Mouse (Mus musculus) CH12.LX (cell line): ENCODE measurements around the gene Hcls1.

ENCODE experiments used
- BHLHE40 ChIP-seq: IDR thresholded peaks from 2 replicates; pipeline ENCODE4 v1.6.1; 2011; ENCODE audit warnings: mild to moderate bottlenecking, low read depth, low read length, improper control_type of control experiment
- CTCF ChIP-seq, 2 experiments: IDR thresholded peaks in 1 of 2; conservative IDR thresholded peaks in 1 of 2; 2 replicates each; pipeline ENCODE4 v1.5.1; 2011 to 2012; ENCODE audit warnings: low read depth in 2 of 2, low read length in 2 of 2, improper control_type of control experiment in 1 of 2, inconsistent platforms in 1 of 2, mild to moderate bottlenecking in 1 of 2, moderate library complexity in 1 of 2
- E2F4 ChIP-seq: IDR thresholded peaks from 2 replicates; pipeline ENCODE4 v1.6.1; 2011; ENCODE audit warnings: low read depth, low read length, improper control_type of control experiment; ENCODE audit not compliant: insufficient replicate concordance
- KAT2A ChIP-seq: IDR thresholded peaks from 2 replicates; pipeline ENCODE4 v1.6.1; 2012; ENCODE audit warnings: low read length, improper control_type of control experiment, inconsistent platforms; ENCODE audit not compliant: insufficient replicate concordance
- MAFK ChIP-seq: IDR thresholded peaks from 2 replicates; pipeline ENCODE4 v1.6.1; 2011; ENCODE audit warnings: low read length, improper control_type of control experiment; ENCODE audit not compliant: insufficient replicate concordance
- MAX ChIP-seq: IDR thresholded peaks from 2 replicates; pipeline ENCODE4 v1.6.1; 2011; ENCODE audit warnings: low read length, improper control_type of control experiment
- NRF1 ChIP-seq: IDR thresholded peaks from 2 replicates; pipeline ENCODE4 v1.6.1; 2014; ENCODE audit warnings: low read depth, mild to moderate bottlenecking, inconsistent platforms, low read length, improper control_type of control experiment, moderate library complexity
- RCOR1 ChIP-seq: conservative IDR thresholded peaks from 2 replicates; pipeline ENCODE4 v1.6.1; 2012; ENCODE audit warnings: low read depth, mild to moderate bottlenecking, inconsistent platforms, low read length, improper control_type of control experiment
- TCF12 ChIP-seq: IDR thresholded peaks from 2 replicates; pipeline ENCODE4 v1.6.1; 2014; ENCODE audit warnings: low read depth, mild to moderate bottlenecking, inconsistent platforms, low read length, improper control_type of control experiment
- USF1 ChIP-seq: IDR thresholded peaks from 2 replicates; pipeline ENCODE4 v1.6.1; 2014; ENCODE audit warnings: low read depth, mild to moderate bottlenecking, inconsistent platforms, low read length, improper control_type of control experiment
- ZMIZ1 ChIP-seq: IDR thresholded peaks from 2 replicates; pipeline ENCODE4 v1.6.1; 2012; ENCODE audit warnings: low read depth, mild to moderate bottlenecking, inconsistent platforms, low read length, improper control_type of control experiment

DNA sequence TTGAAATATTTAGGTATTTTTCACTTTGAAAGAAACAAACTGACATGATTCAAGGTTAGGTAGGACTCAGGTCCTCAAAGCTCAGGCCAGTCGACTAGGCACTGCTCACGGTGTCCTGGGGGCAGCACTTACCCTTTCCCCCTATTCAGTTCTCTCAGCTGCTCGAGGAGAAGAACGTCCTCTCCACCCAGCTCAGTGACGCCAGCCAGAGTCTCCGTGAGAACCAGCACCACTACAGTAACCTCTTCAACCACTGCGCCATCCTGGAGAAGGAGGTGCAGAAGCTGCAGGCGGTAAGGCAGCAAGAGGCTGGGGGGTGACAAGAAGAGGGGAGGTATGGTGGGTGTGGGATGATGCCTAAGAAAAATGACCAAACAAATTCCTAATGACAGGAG lies 6.7 kb upstream of the Hcls1 start:
- TF ChIP-seq MAFK (no peak), E2F4 (no peak), CTCF (conservative IDR thresholded peaks at IDR 0.05 in 1 of 2, IDR thresholded peaks at IDR 0.05 in 1 of 2; ENCODE audit: low read depth in 2 of 2, low read length in 2 of 2) (no peak), KAT2A (0 out of 2 replicates have a peak, but pooled peaks have one; percentile 30), TCF12 (no peak; the same call in 1 of the 2 replicates), NRF1 (no peak), MAX (peak; percentile 31; the same call in 1 of the 2 replicates), ZMIZ1 (0 out of 2 replicates have a peak, but pooled peaks have one; percentile 48), BHLHE40 (0 out of 2 replicates have a peak, but pooled peaks have one; percentile 19), USF1 (no peak), RCOR1 (no peak)
